Mouse (Mus musculus): ENCODE measurements around the gene Fam71e1. TPM values are rescaled to one million over a fixed set of nuclear protein-coding genes. Genes with fewer than 3 reads are reported as not detected.

The Fam71e1 gene
- polyA plus RNA-seq, 1 experiment from 2014 or later, result 6.2 TPM

GRCm38 (mm10) chr7:44550409-44550678 is 54.0 kb downstream of the Fam71e1 start:
- ATAC-seq, result no peak
- H3K4me2 ChIP-seq (ENCODE audit: low read depth, low read length), result no peak overlapping the region
- H3K27ac ChIP-seq (ENCODE audit: low read length), result no peak overlapping the region
- WGBS, result 97% methylated on average over 12 of the region's 12 CpGs
- no peaks in the 10 kb centered on the region for H3K27me3 ChIP-seq (replicated peaks; ENCODE audit: control insufficient read depth, insufficient read depth, low read length)
- no peak overlapping the region for H3K4me3 ChIP-seq (ENCODE audit: low read length)
- no peaks in the 10 kb centered on the region for H3K9me3 ChIP-seq (ENCODE audit: control insufficient read depth, low read length)
- H3K9ac ChIP-seq (ENCODE audit: low read depth, low read length), result no peak overlapping the region
- H3K36me3 ChIP-seq (ENCODE audit: control insufficient read depth, insufficient read depth, low read length), result peaks cover 25% of the 10 kb centered on the region
- peaks cover 11% of the 10 kb centered on the region for H3K4me1 ChIP-seq (ENCODE audit: control insufficient read depth, insufficient read depth, low read length)

Small RNA genes within 50 kb of the gene (microRNA-seq; reads per million reads assigned to microRNA genes)
- gene Mir7052, result not detected
- gene Mir7053, result not detected

Other genes with a start within 250 kb of the Fam71e1 start
- gene 1700028J19Rik, start 249.9 kb upstream of the Fam71e1 start, polyA plus RNA-seq (2015; fragmentation: Nextera tagmentation; extraction: Ambion mirVana), result 1.4 and 1.6 TPM in 2 replicates
- 101 and 114 TPM in 2 replicates for gene 2410002F23Rik, start 249.9 kb upstream of the Fam71e1 start, polyA plus RNA-seq (2015; fragmentation: Nextera tagmentation; extraction: Ambion mirVana)
- gene Acp4, start 239.2 kb upstream of the Fam71e1 start, polyA plus RNA-seq (2015; fragmentation: Nextera tagmentation; extraction: Ambion mirVana), result not detected in 2 replicates
- not detected in 2 replicates for gene Gm15517, start 235.1 kb upstream of the Fam71e1 start, polyA plus RNA-seq (2015; fragmentation: Nextera tagmentation; extraction: Ambion mirVana)
- gene Clec11a, start 189.7 kb upstream of the Fam71e1 start, polyA plus RNA-seq (2015; fragmentation: Nextera tagmentation; extraction: Ambion mirVana), result 6.7 and 7.1 TPM in 2 replicates
- gene Shank1, start 186.3 kb upstream of the Fam71e1 start, polyA plus RNA-seq (2015; fragmentation: Nextera tagmentation; extraction: Ambion mirVana), result 1.2 and 1.5 TPM in 2 replicates
- gene Syt3, start 112.5 kb upstream of the Fam71e1 start, polyA plus RNA-seq (2015; fragmentation: Nextera tagmentation; extraction: Ambion mirVana), result 0.82 and 1.2 TPM in 2 replicates
- gene 1700008O03Rik, start 110.8 kb upstream of the Fam71e1 start, polyA plus RNA-seq (2015; fragmentation: Nextera tagmentation; extraction: Ambion mirVana), result 0.66 and 0.88 TPM in 2 replicates
- 0.31 and 0.43 TPM in 2 replicates for gene Lrrc4b, start 67.6 kb upstream of the Fam71e1 start, polyA plus RNA-seq (2015; fragmentation: Nextera tagmentation; extraction: Ambion mirVana)
- gene Aspdh, start 31.2 kb upstream of the Fam71e1 start, polyA plus RNA-seq (2015; fragmentation: Nextera tagmentation; extraction: Ambion mirVana), result 2.3 and 2.4 TPM in 2 replicates
- gene Josd2, start 28.6 kb upstream of the Fam71e1 start, polyA plus RNA-seq (2015; fragmentation: Nextera tagmentation; extraction: Ambion mirVana), result 83.5 and 86.3 TPM in 2 replicates
- 77.2 and 87.0 TPM in 2 replicates for gene Emc10, start 52 bp upstream of the Fam71e1 start, polyA plus RNA-seq (2015; fragmentation: Nextera tagmentation; extraction: Ambion mirVana)
- 0.38 and 0.45 TPM in 2 replicates for gene Mybpc2, start 28.1 kb downstream of the Fam71e1 start, polyA plus RNA-seq (2015; fragmentation: Nextera tagmentation; extraction: Ambion mirVana)
- gene Spib, start 35.5 kb downstream of the Fam71e1 start, polyA plus RNA-seq (2015; fragmentation: Nextera tagmentation; extraction: Ambion mirVana), result 0.39 and 0.48 TPM in 2 replicates
- 68.5 and 76.4 TPM in 2 replicates for gene Pold1, start 52.3 kb downstream of the Fam71e1 start, polyA plus RNA-seq (2015; fragmentation: Nextera tagmentation; extraction: Ambion mirVana)
- 79.3 and 83.3 TPM in 2 replicates for gene Nr1h2, start 57.4 kb downstream of the Fam71e1 start, polyA plus RNA-seq (2015; fragmentation: Nextera tagmentation; extraction: Ambion mirVana)
- 3.4 and 3.9 TPM in 2 replicates for gene Napsa, start 75.8 kb downstream of the Fam71e1 start, polyA plus RNA-seq (2015; fragmentation: Nextera tagmentation; extraction: Ambion mirVana)
- gene Kcnc3, start 94.1 kb downstream of the Fam71e1 start, polyA plus RNA-seq (2015; fragmentation: Nextera tagmentation; extraction: Ambion mirVana), result 0.20 and 0.22 TPM in 2 replicates
- gene Myh14, start 174.3 kb downstream of the Fam71e1 start, polyA plus RNA-seq (2015; fragmentation: Nextera tagmentation; extraction: Ambion mirVana), result 70.3 and 81.3 TPM in 2 replicates
- not detected in 2 replicates for gene Izumo2, start 212.2 kb downstream of the Fam71e1 start, polyA plus RNA-seq (2015; fragmentation: Nextera tagmentation; extraction: Ambion mirVana)